Mouse (Mus musculus) adrenal gland, postnatal 25 days (tissue): Measurements from ENCODE around the gene Olfr492. TPM values are rescaled to one million over a fixed set of nuclear protein-coding genes. Genes with fewer than 3 reads are reported as not detected.

Experiments used
- DNase-seq: peaks from one replicate; pipeline ENCODE4 v3.0.0; 2021; ENCODE audit warnings: mixed read lengths
- long read RNA-seq: library from polyadenylated mRNA; stranded (forward); transcript quantifications from one replicate; pipeline ENCODE4 v2.0.0, GENCODE M21; 2021
- total RNA-seq: library from RNA; stranded (reverse); gene quantifications from 2 replicates; pipeline ENCODE4 v1.2.3, GENCODE M21; 2021

The Olfr492 gene
- total RNA-seq, result not detected in 2 replicates
- long read RNA-seq, result 0 reads

DNA sequence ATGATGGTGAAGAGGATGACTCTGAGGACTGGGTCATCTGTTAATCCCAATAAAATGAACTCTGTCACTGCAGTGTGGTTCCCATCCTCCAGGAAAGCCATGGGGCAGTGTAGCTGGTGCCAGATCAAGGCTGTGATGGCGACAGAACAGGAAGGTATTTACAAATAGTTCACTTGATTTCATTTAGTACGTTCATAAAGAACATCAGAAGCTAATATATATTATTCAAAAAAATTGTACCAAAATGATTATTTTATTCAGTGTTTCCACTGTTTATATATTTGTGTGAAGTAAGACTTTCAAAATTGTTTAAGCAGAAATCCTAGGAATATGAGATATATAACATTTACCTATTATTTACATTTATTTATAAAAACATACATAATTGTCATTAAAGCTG lies at the start of gene Olfr492:
Gene Olfr492 (minus strand): TSS at position 101 of the 400 bp plus-strand sequence.
- DNase-seq, result no peak

DNA sequence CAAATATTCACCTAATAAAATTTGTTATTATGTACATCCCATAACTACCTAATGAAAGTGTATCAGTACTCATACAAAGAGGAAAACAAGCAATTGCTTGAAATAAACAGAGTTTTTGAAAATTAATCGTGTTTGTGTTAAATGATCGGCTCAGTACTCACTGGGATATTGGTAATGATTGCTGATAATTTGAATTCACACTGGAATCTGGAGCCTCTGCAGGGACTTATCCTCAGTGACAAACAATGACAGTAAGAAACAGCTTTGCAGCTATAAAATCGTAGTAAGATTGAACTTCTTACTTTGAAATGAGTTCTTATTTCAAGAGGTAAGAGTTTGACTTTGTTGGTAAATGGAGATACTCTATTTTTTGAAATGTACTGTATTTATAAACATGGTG lies 41.6 kb upstream of the Olfr492 start, which contains the start of gene Olfr494:
Gene Olfr494 (plus strand): TSS at position 301 of the 400 bp plus-strand sequence.
- no peak for DNase-seq

DNA sequence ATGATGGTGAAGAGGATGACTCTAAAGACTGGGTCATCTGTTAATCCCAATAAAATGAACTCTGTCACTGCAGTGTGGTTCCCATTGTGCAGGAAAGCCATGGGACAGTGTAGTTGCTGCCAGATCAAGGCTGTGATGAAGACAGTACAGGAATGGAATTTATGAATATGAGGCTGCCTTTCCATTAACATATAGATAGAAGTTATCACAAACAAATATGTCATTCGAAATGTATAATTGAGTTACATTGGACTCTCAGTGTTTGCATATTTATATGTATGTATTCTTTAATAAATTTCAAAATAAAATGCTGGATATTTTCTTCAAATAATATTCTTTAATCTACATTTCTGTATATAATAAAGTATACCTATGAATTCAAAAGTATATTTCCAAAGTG lies 23.4 kb upstream of the Olfr492 start, which contains the start of gene Olfr493:
Gene Olfr493 (minus strand): TSS at position 101 of the 400 bp plus-strand sequence.
- DNase-seq, result no peak

DNA sequence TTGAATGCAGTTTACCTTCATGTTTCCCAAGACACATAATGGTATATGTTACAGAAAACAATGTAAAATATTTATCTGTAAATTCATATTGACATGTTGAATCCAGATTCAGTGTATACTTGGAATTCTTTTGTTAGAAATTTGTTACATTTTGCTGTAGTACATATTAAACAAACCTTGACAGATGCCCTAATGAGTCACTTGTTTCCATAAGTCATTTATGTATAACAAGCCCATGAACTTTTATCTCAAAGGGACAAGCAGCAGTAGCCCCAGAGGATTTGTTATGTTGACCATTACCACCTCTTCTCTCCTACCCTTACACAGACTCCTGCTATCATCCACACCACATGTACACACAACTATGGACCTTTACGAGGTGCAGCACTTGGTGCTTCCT lies 10.3 kb downstream of the Olfr492 start, which contains the start of gene Olfr491:
Gene Olfr491 (plus strand): TSS at position 301 of the 400 bp plus-strand sequence.
- no peak for DNase-seq

DNA sequence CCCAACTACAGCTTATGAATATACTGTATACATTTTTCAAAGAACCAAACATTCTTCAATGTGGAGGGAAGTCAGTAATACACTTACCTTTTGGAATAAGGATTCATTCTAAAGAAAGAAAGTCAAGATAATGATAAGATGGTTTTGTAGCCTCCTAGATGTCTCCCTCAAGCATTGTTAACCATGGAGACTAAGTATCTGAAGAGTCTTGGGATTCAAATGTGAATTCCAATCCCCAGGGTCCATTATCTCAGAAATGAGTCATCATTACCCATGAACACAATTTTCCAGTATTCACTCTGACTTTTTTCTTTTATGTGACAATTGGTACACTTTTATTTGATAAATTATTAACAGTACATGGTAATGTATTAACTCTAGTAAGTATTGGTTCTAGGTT lies 34.6 kb downstream of the Olfr492 start, which contains the start of gene Olfr490:
Gene Olfr490 (minus strand): TSS at position 101 of the 400 bp plus-strand sequence.
- no peak for DNase-seq

Other genes with a start within 250 kb of the Olfr492 start
- gene Olfr481, start 243.8 kb downstream of the Olfr492 start, total RNA-seq, result not detected in 2 replicates
- gene Olfr482, start 226.1 kb downstream of the Olfr492 start, total RNA-seq, result 2.1 and 2.7 TPM in 2 replicates
- not detected in 2 replicates for gene Olfr483, start 222.8 kb downstream of the Olfr492 start, total RNA-seq
- not detected in 2 replicates for gene Olfr484, start 196.2 kb downstream of the Olfr492 start, total RNA-seq
- not detected in 2 replicates for gene Olfr485, start 163.8 kb downstream of the Olfr492 start, total RNA-seq
- not detected in 2 replicates for gene Olfr486, start 150.9 kb downstream of the Olfr492 start, total RNA-seq
- gene Olfr487, start 109.0 kb downstream of the Olfr492 start, total RNA-seq, result not detected in 2 replicates
- gene Olfr488, start 65.3 kb downstream of the Olfr492 start, total RNA-seq, result not detected in 2 replicates
- not detected in 2 replicates for gene Olfr490, start 34.7 kb downstream of the Olfr492 start, total RNA-seq
- gene Olfr491, start 10.2 kb downstream of the Olfr492 start, total RNA-seq, result not detected in 2 replicates
- gene Olfr493, start 23.3 kb upstream of the Olfr492 start, total RNA-seq, result not detected in 2 replicates
- gene Olfr494, start 41.7 kb upstream of the Olfr492 start, total RNA-seq, result not detected in 2 replicates
- gene Olfr495, start 69.5 kb upstream of the Olfr492 start, total RNA-seq, result not detected in 2 replicates
- not detected in 2 replicates for gene Olfr497, start 96.7 kb upstream of the Olfr492 start, total RNA-seq
- not detected in 2 replicates for gene Olfr498, start 141.7 kb upstream of the Olfr492 start, total RNA-seq
- gene Olfr502, start 201.4 kb upstream of the Olfr492 start, total RNA-seq, result not detected in 2 replicates
- not detected in 2 replicates for gene Olfr503, start 220.9 kb upstream of the Olfr492 start, total RNA-seq
- gene Olfr504, start 242.1 kb upstream of the Olfr492 start, total RNA-seq, result not detected in 2 replicates